Mouse (Mus musculus): ENCODE results near the gene Olfr1028.

The Olfr1028 gene

DNA sequence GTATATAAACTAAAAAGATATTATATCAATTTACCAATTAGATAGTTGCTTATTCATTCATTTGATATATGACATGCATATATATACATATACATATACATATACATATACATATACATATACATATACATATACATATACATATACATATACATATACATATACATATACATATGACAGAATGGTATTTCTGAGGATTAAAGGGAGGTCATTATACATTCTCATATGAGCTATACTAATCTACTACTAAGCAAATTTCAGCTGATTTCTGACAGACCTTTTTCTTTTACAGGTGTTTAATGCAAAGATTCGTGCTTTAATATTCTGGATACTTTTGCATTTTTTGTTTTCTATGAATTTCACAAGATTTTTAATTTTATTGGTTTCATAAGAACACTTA is at the start of gene Olfr1028:
Olfr1028 (plus strand) TSS at position 301 of the 400 bp plus-strand sequence.
- DNase-seq: no peak

DNA sequence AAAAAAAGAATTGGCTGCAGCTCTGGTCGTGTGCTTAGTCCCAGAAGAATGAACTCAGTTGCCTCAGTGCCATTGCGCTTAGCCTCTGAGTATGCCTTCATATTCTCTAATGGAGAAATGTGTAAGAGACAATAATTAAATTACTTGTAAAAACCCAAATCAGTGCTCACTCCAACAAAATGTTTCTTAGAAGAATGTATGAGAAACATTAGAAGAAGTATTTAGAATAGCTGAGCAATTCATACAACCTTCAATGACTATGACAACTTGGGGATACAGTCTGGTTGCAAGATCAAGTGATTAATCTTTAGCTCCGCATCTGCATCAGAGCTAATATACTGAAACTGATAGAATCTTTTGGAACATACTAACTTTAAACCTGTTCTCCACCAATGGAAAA is 45.3 kb upstream of the Olfr1028 start, which contains the start of gene Olfr1024:
Olfr1024 (minus strand) TSS at position 101 of the 400 bp plus-strand sequence.
- DNase-seq: no peak

DNA sequence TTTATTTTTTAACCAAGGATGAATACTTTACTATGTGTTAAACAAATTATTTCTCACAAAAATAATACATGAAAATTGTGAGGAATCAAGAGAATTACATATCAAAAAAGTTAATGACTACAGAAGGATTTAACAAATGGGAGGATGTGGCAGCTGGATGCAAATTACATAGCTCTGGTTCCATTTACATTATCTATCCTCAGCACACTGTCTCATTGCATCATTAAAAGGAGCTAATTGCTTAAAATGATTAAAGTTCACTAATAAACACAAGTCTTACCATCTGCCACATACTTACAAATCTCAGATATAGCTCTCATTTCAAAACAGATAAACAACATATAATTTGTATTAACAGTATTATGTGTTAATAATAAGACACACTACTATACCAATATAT is 37.0 kb upstream of the Olfr1028 start:
- DNase-seq: no peak

DNA sequence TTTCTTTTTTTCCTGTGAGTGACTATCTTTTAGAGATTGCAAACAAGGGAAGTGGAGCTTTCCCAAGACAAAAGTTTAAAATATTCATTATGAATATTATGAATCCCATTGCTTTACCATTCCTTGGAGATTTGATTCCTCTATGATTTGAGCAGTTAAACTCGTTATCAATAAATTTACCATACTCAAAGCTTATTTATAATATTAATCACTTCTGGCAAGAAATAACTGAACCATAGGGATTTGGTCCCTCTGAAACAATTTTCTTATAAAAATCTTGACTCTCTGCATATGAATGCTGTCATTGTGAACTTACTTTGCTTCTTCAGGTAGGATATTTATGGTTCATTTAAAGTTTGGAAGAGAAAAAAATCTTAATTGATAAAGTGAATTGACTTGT is 35.3 kb upstream of the Olfr1028 start, which contains the start of gene Olfr1025-ps1:
Olfr1025-ps1 (plus strand) TSS at position 301 of the 400 bp plus-strand sequence.
- DNase-seq: no peak

DNA sequence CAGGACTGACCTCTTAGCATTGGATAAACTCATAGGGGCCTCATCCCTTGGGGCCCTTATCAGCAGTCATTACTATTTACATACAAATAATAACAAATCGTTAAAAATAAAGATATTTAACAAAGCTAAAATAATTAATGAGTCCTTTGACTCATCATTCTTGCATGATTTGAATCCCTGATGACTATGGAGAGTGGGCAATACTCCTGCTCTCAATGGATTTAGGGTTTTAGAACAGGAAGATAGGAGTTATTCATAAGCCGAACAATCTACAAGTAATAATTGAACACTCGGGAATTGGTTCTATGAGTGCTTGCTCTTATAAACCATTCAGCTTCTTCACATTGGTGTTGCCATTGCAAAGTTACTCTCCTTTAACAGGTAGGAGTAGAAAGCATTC is 29.0 kb upstream of the Olfr1028 start, which contains the start of gene Olfr1026:
Olfr1026 (plus strand) TSS at position 301 of the 400 bp plus-strand sequence.
- no peak for DNase-seq

DNA sequence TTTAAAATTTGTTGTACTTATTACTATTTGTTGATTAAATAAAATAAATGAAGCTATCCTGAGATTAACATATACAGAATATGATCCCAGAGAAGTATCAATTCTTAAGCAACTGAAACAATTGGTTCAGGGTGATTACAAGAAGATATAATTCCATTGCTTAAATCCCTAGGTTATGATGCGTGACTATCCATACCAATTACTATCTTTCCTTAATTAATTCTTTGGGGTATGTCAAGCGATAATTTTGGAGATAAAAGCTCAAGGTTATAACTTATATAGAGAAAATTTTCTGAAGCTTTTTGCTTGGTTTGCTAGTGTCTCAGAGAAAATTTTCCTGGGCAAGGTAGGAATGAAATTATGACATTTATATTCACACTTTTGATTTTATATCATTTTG is 23.4 kb downstream of the Olfr1028 start, which contains the start of gene Olfr1029:
Olfr1029 (plus strand) TSS at position 301 of the 400 bp plus-strand sequence.
- no peak for DNase-seq

DNA sequence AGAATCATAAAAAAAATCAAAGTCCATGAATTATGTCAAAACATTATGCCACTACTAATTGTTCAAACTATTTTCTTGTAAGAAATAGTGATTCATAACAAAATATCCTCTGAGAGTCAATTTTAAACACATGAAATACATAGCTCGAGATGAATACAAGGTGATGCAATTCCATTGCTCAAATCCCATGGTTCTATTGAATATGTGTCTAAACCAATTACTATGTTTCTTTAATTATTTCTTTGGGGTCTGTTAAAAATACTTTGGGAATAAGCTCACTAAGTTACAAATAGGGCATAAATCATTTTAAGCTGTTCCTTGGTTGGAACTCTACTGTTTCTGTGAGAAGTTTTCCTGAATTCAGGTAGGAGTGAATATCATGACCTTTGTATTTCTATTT is 28.7 kb downstream of the Olfr1028 start, which contains the start of gene Olfr1030:
Olfr1030 (plus strand) TSS at position 301 of the 400 bp plus-strand sequence.
- no peak for DNase-seq

DNA sequence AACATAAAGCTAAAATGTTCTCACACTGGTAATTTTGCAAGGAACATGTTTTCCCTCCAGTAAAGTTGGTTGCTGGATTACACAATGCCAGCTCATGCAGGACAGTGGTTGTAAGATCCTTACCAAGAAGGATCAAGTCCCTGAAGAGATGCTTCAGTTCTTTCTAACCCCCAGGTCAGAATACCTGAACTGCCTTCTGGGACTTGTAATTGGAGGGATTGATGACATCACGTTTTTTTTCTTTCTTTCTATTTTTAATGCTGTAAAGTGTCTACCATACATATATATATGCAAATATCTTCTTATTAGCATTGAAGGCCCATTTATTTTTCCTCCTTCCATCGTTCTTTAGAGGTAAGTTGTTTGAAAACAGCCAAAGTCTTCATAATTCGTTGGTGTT is 39.8 kb downstream of the Olfr1028 start, which contains the start of gene Olfr1031:
Olfr1031 (plus strand) TSS at position 301 of the 400 bp plus-strand sequence.
- no peak for DNase-seq
